In the genomic region with DNA sequence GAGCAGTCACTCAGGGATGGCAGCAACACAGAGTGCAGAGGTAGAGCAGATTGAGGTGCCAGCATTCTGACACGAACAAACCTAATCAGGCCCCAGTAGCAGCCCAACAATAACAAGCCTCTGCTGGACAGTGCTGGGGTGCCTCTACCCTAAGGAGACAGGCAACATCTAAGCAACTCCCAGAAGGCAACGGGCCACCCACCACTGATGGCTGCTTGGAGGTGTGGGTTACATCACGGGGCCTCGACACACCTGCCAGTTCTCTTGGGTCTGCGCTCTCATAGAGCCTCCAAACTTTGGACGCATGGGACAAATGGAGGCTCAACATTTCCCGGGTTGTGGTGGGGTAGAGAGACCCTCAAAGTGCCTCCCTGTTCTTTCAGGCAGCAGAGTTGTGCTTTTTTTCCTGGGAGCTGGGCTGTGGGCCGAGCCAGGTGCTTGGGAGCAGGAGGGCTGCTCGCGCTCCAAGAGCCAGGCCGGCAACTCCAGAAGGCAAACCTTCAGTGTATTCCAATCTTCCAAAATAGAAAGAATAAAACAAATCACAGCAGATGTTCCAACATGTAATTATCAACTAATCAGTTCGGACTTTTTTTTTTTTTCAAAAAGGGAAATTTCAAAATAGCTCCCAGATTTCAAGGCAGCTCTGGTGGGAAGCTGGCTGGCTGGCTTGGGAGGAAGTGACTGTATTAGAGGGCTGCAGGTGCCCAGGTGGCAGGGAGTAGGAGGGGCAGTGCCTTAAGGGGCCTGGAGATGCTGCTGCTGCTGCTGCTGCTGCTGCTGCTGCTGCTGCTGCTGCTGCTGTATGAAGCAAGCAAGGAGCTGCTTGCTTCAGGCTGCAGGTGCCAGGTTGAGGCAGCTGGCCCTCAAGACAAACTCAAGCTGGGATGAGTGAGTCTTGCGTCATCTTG, we compare ENCODE assay signal across 17 mouse cellular contexts. TPM values are rescaled to one million over a fixed set of nuclear protein-coding genes. Genes with fewer than 3 reads are reported as not detected.
DNase-seq lines count a peak whose midpoint lies in the region; ATAC-seq lines count a peak whose summit lies in the region.
"Had no signal": no experiment of that assay in that cellular context is flagged by ENCODE, and none has a peak within 500 bp of the region (broad histone marks: within the 10 kb centered on the region; RNA-seq: fewer than 3 reads in every experiment).

No protein-coding gene starts in this region.

- H3K9me3 ChIP-seq in forebrain, embryonic 14.5 days (replicated peaks; ENCODE audit: control insufficient read depth, low read length), result no peaks in the 10 kb centered on the region
- no peaks in the 10 kb centered on the region for H3K9me3 ChIP-seq in forebrain, embryonic 10.5 days
- H3K9me3 ChIP-seq: hindbrain, embryonic 12.5 days; limb, embryonic 12.5 days; liver, embryonic 13.5 days had no signal

- H3K27ac ChIP-seq in forebrain, embryonic 14.5 days (ENCODE audit: low read depth, low read length), result no peak overlapping the region
- no peak overlapping the region for H3K27ac ChIP-seq in forebrain, embryonic 10.5 days
- H3K27ac ChIP-seq: hindbrain, embryonic 12.5 days; limb, embryonic 12.5 days; liver, embryonic 13.5 days had no signal

- WGBS in forebrain, embryonic 14.5 days, result 77% methylated on average over 13 of the region's 13 CpGs
- WGBS in forebrain, embryonic 10.5 days, result 89% methylated on average over 13 of the region's 13 CpGs

- peak; percentile 57; the same call in 1 of the 2 replicates for ATAC-seq in forebrain, embryonic 14.5 days
- ATAC-seq: intestine, postnatal 0 days; midbrain, embryonic 16.5 days had no signal

- H3K4me1 ChIP-seq in forebrain, embryonic 14.5 days (ENCODE audit: control insufficient read depth, insufficient read depth, low read length), result no peaks in the 10 kb centered on the region; the same call in 1 of the 2 replicates
- no peaks in the 10 kb centered on the region for H3K4me1 ChIP-seq in forebrain, embryonic 10.5 days
- H3K4me1 ChIP-seq: hindbrain, embryonic 12.5 days; liver, embryonic 13.5 days had no signal

- no peak overlapping the region for H3K4me3 ChIP-seq in forebrain, embryonic 14.5 days (ENCODE audit: low read depth, low read length)
- H3K4me3 ChIP-seq in forebrain, embryonic 10.5 days, result no peak overlapping the region
- H3K4me3 ChIP-seq: hindbrain, embryonic 12.5 days; limb, embryonic 12.5 days; liver, embryonic 13.5 days had no signal

- no peaks in the 10 kb centered on the region for H3K36me3 ChIP-seq in forebrain, embryonic 14.5 days (ENCODE audit: control insufficient read depth, insufficient read depth, low read length)
- H3K36me3 ChIP-seq in forebrain, embryonic 10.5 days (replicated peaks), result no peaks in the 10 kb centered on the region
- H3K36me3 ChIP-seq: hindbrain, embryonic 12.5 days; limb, embryonic 12.5 days; liver, embryonic 13.5 days had no signal

- H3K4me2 ChIP-seq in forebrain, embryonic 14.5 days (ENCODE audit: low read length), result no peak overlapping the region
- H3K4me2 ChIP-seq: hindbrain, embryonic 12.5 days; limb, embryonic 12.5 days; liver, embryonic 13.5 days had no signal

- no peaks in the 10 kb centered on the region for H3K27me3 ChIP-seq in forebrain, embryonic 14.5 days (replicated peaks; ENCODE audit: control insufficient read depth, insufficient read depth, low read length)
- no peaks in the 10 kb centered on the region for H3K27me3 ChIP-seq in forebrain, embryonic 10.5 days (ENCODE audit: poor library complexity, severe bottlenecking)
- H3K27me3 ChIP-seq: hindbrain, embryonic 12.5 days; limb, embryonic 12.5 days; liver, embryonic 13.5 days had no signal

- H3K9ac ChIP-seq in forebrain, embryonic 14.5 days (ENCODE audit: low read length), result no peak overlapping the region
- H3K9ac ChIP-seq: hindbrain, embryonic 12.5 days; limb, embryonic 12.5 days; liver, embryonic 13.5 days had no signal

- peak; percentile 66 for DNase-seq in forebrain, embryonic 14.5 days (ENCODE audit: low spot score)
- no peak for DNase-seq in forebrain, embryonic 10.5 days (ENCODE audit: extremely low spot score, low spot score)
- peak; percentile 38 for DNase-seq in right cerebral cortex, adult 18-20 months
- DNase-seq in right cerebral cortex, postnatal 36 days (ENCODE audit: low spot score in 2 of 2), result no peak
- DNase-seq in layer of hippocampus, postnatal 10 days (ENCODE audit: low spot score in 2 of 2), result peak; percentile 52 to 67
- DNase-seq in adrenal gland, postnatal 4 days (ENCODE audit: low spot score in 2 of 2), result no peak
- no peak for DNase-seq in ovary, postnatal 36 days (ENCODE audit: low spot score)
- DNase-seq in neural tube, embryonic 10.5 days (ENCODE audit: extremely low spot score, low spot score), result no peak
- DNase-seq: adrenal gland, adult 2 months; gastrocnemius, postnatal 10 days; kidney, postnatal 10 days; liver, embryonic 13.5 days; thymus, adult 18-20 months had no signal

RNA-seq across cellular contexts. Expression of gene Nxpe4, which starts 54.5 kb away (rescaled TPM):
- polyA plus RNA-seq in forebrain, embryonic 14.5 days (2014; fragmentation: Nextera tagmentation; extraction: Ambion mirVana), result 6.1 and 8.4 TPM in 2 replicates
- polyA plus RNA-seq in forebrain, embryonic 10.5 days (2016; fragmentation: Nextera tagmentation; extraction: Ambion mirVana), result 4.9 and 5.3 TPM in 2 replicates
- 10 to 100 TPM; 11.6 to 13.4 TPM for total RNA-seq in layer of hippocampus, postnatal 10 days (2021)
- total RNA-seq in adrenal gland, postnatal 4 days (2021), result 10 to 100 TPM; 10.8 to 11.1 TPM

Comparison
In these comparisons a context has a peak if more than half of its experiments do, and no peak if none do; other contexts are left out.
1. DNase-seq: peak in forebrain, embryonic 14.5 days (single experiment), right cerebral cortex, adult 18-20 months (single experiment) and layer of hippocampus, postnatal 10 days (2 of 2); none in forebrain, embryonic 10.5 days (single experiment), right cerebral cortex, postnatal 36 days (0 of 2), adrenal gland, postnatal 4 days (0 of 2), ovary, postnatal 36 days (single experiment) and neural tube, embryonic 10.5 days (single experiment).